Mouse (Mus musculus) left cerebral cortex, adult 11 months (tissue): ENCODE data around the gene Lsm4.

Experiments
- DNase-seq: peaks from one replicate; pipeline ENCODE4 v3.0.0; 2022; ENCODE audit warnings: low spot score

Gene Lsm4

DNA sequence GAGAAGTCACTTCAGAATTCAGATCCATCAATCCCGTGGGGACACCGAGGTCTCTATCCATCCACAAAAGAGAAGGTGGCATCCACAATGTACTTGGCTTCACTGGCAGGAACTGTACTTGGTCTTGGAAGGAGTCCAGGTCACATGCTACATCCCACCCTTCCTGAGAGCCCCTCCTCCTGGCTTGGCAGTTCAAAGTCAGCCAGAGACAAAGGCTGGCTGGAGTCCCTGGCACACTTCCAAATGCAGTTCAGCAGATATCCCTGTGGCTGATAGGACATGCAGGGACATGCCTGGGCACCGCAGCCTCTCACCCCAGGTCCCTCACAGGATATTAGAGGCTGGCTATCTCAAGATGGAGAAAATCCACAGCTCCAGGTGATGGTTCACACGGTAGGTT is 23.7 kb upstream of the Lsm4 start:
- no peak for DNase-seq

DNA sequence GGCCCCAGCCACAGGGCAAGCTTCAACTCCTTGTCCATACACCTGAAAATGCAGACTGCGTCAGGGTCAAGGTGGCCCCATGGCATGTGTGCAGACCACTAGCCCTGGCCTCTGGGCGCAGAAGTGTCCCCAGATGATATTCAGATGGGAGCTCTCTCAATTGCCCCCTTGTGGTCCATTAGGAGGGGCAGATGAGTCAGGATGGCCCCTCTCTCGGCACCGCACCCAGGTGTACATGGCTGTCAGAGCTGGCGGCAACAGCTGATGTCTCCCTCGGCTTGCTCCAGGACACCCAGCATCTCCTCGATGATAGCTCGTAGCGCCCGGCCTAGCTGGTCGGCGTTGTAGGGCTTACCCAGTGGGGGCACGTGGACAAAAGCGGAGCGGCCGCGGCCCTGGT is 22.7 kb upstream of the Lsm4 start:
- DNase-seq: no peak

DNA sequence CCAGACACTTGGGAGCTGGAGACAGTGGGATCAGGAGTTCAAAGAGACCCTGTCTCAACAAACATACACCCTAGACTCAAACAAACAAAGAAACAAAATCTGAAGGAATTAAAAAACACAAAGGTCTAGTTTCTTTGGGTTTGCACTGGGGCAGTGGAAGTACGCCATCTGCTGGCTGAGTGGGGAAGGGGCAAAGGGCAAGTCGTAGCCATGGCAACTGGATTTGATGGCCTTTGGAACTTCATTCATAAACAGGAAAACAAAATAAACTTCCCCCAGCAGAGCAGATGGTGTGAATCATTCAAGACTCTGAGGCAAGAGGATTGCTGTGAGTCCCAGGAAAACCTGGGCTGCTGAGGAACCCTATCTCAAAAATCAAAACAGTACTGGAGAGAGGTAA is 19.8 kb upstream of the Lsm4 start:
- DNase-seq: no peak

DNA sequence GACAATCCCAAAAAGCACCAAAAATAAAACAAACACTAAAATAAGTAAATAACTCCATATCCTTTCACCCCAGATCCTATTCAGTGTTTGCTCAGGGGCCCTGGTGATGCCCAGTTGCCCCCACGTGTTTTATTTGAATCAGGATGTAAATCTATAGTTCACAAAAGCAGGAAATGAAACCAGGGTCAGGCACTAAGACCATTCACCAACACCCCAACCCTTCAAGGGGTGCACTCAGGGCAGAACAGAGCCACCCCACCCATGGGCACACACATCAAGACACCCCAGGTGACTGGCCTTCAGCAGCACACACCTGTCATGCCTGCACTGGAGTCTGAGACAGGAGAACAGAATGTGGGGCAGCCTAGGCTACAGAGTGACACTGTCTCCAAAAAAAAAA is 18.9 kb upstream of the Lsm4 start:
- no peak for DNase-seq

DNA sequence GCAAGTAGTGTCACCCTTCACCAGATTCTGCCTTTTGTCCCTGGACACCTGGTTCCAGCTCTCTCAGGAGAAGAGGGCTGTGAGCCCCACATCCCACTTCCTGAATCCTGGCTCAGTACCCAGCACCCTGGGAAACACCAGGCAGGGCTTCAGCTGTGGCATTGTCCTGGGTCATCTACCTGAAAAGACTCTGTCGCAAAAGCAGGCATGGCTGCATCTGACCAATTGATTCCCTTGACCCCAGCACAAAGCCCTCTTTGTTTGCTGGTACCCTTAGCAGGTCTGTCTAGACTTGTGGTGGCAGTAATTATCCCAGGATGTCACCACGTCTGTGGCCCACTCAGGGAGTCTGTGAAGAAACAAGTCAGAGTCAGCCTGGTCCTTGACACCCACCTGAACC is 17.6 kb upstream of the Lsm4 start:
- DNase-seq: no peak

DNA sequence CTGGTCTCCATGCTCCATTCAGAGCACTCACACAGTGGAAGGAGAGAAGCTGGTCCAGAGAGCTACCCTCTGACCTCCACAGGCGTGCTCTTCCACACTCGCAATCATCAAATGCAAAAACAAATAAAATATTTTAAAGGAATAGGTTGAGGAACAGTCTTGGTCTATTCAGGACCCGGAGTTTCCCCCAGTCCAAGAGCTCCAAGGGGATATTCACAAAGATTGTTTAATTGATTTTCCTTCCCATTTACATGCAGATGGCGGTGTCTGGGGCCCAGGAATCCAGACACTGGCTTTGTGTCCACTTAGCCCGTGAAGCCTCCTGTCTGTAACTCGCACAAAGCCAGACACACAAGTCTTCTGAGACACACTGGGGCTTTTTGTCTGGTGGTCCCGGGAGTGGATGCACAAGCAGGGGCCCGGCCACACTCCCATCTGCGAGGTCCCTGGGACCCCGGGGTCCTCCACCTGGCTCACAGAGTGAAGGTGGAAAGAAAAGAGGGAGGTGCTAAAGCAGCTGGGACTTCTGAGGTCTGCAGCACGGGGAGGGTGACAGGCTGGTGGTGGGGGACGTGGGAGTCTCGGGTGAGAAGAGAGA is 16.8 kb upstream of the Lsm4 start:
- DNase-seq: no peak

DNA sequence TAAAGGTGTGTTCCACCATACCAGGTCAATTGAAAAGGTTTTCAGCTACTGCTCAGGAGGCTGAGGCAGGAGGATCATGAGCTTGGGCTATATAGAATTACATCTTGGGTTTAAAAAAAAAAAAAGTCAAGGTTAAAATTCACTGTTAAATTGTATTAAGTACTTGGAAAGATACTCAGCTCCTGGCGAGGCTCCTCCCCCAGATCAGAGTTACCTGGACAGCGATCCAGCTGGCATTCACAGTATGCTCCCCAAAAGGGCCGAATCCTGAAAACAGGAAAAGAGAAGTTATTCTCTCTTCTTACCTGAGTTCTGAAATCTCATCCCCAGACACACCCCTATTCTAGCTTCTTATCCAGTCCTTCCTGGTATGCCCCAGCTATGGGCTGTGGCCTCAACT is 15.8 kb upstream of the Lsm4 start:
- no peak for DNase-seq

DNA sequence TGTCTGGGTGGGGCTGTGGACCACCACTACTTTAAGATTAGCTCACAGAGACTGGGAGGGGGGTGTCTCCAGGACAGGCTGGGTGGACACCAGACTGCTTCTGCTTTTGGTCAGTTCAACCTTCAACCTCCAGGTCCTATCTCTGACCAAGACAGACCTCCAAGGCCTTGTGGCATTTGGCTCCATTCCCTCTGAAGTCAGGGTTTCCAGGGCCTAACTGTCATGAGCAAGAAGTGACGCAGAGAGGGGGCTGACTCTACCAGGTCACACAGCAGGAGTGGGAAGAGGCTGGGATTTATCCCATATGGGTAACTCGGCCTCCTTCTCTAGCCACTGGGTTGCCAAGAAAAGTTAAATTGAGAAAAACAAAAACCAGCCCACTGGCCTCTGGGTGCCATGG is 15.3 kb upstream of the Lsm4 start:
- DNase-seq: no peak

DNA sequence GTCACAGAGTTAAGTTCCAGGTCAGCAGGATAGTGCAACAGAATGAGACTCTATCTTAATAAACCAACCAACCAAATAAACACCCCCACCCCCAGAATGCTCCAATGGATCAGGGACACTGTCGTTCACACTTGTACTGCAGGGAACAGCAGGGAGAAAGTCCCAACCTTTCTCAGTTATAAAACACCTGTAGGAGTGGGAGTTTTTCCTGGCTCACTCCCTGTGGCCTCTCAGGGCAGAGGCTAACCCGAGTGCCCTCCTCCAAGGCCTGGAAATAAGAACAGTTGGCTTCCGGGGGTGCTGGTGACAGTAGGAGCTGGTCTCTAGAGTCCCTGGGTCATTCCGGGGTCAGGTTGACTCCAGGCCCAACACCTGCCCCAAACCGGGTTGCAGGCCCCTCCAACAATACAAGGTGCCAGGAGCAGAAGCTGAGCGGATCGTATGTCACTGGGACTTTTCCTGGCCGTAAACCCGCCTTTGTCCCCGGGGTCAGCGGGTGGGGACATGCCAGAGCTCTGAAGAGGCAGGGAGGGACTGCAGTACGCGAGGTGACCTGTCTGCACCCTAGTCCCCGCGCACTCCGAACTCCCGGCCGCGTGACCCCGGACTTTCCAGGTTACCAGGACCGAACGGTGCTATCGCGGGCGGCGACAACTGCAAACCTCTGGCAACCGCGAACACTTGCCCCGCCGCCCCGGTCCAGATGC is 14.0 kb upstream of the Lsm4 start:
- no peak for DNase-seq

DNA sequence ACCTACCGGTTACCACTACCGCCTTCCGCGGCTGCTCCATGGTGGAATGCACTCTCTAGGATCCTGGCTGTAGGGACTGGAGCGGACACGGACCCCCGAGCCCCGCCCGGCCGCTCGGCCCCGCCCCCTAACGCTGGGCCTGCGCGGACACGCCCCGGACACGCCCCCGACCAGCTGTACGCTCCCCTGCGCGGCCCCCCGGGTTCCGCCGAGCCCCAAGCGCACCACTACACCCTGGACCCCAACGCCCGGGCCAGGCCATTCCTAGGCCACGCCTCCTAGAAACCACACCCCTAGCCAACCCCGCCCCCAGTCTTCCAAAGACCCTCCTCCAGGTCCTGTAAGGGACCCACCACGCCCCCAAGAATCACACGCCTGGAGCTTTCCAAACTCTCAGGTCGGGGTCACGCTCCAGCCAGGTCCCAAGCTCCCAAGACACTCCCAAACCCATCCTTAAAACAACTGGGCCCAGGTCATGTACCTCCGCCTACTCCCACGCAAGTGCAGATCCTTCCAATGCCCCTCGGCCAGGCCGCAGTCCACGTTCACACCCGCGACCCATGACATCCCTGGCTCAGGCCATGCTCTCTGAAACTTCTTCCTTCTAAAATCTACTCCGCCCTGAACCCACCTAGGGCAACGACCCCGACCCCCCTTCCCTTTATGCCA is 13.3 kb upstream of the Lsm4 start:
- peak; percentile 67 for DNase-seq

DNA sequence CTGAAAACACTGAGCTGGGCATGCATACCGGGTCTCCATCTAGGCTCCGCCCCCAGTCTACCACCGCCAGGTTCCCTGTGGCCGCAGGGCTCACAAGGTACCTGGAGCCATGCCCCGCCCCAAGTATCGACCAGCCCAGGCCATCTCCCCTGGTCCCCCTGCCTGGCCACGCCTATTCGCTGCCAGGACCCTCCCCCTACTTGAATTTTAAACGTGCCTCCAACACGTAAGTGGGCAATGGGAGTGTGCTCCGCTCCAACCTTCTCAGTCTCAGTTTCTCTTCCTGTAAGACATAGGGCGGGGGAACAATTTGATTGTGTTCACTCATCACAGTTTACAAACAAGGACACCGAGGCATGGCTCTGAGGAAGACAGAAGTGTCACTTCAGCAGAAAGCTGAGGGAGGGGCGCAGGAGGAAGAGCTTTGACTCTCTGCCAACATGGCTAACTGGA is 12.7 kb upstream of the Lsm4 start, which contains the start of gene Pgpep1:
Pgpep1 (minus strand) TSS at position 116 of the 453 bp plus-strand sequence.
- DNase-seq: no peak

DNA sequence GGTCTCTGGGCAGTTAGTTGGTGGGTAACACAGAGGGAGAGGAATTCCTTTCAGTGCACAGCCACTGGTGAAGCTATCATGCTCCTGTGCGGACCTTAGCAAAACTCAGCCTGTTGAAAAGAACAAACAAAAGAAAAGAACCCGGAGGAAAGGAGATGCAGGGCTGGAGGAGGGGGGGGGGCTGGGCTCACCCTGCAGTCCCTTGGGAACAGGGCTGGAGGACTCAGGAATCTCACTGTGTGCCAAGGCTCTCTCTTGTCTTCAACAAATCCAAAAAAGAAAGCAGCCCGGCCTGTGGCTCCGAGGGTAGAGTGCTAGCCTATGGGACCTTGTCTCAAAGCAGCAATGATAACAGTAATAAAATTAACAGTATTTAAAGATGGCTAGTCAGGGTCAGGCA is 9.4 kb upstream of the Lsm4 start:
- DNase-seq: no peak

DNA sequence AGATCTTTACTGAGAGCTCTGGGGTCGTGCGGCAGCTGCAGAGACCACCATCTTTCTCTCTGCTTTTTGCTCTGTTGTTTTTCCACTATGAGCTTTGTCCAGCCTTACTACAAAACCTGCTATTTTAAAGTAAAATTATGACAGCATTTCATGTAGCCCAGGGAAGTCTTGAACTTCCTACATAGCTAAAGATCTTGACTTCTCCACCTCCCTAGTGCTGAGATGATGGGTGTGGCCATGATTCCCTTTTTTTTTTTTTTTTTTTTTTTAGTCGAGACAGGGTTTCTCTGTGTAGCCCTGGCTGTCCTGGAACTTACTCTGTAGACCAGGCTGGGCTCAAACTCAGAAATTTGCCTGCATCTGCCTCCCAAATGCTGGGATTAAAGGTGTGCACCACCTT is 8.4 kb upstream of the Lsm4 start:
- no peak for DNase-seq

DNA sequence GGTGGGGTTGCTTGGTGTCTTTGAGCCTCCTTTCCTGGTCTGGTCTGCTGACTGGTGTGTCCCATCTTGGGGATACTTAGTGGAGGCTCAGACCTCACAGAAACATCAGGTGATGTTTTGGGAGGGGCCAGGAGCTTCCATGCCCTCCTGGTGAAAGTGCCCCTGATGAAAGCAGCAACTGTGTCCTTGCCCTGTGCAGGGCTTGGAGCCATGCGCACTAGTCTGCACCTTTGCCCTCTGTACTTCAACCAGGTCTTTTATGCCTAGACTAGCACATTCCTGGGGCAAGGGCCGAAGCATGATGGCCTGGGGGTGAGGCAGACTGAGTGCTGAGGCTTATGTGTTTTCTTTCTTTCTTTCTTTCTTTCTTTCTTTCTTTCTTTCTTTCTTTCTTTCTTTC is 7.4 kb upstream of the Lsm4 start:
- DNase-seq: no peak

DNA sequence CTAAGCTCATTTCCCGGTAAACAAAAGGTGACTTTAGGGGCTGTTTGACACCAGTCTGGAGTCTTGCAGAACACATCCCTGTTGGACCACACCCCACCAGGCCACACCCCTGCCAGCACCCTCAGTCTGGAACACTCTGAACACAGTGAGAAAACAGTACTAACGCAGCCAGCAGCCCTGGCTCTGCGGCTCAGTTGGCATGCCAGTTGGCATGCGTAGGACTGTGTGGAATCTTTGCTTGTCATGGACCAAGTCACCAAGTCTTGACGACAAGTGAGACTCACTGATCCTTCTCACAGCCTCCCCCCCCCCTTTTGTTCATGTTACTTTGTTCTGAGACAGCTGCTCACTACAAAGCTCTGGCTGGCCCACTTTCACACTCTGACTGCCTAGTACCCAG is 6.0 kb upstream of the Lsm4 start:
- no peak for DNase-seq

DNA sequence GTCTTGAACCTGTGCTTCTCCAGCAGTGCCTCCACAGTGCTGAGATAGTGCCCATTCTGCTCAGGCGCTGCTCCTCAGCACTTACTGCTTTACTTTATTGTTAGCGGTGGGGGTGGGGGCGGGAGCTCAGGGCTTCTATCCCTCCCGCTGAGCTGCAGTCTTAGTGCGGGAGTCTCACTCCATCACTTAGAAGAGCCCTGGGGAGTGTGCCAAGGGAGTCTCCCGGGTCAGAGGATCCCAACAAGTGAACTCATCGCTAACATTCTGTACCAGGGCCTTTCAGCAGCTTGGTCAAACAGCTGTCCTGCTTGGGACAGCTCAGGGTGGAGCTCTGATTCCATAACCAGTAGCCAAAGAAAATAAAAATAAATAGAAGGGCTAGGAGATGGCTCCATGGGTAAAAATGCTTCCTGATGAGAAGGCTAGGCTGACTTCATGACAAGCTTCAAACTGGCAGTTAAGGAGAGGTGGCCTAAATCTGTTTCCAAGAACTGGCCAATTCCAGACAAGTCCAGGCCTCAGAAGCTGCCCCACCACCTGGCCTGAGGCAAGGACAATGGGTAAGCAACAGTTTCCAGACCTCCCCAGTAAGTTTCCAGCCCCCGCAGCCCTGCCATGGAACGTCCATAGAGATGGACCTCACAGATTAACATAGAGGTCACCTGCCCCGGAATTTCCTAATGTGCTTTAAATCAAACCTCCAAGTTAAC is 1.3 kb upstream of the Lsm4 start:
- DNase-seq: no peak

DNA sequence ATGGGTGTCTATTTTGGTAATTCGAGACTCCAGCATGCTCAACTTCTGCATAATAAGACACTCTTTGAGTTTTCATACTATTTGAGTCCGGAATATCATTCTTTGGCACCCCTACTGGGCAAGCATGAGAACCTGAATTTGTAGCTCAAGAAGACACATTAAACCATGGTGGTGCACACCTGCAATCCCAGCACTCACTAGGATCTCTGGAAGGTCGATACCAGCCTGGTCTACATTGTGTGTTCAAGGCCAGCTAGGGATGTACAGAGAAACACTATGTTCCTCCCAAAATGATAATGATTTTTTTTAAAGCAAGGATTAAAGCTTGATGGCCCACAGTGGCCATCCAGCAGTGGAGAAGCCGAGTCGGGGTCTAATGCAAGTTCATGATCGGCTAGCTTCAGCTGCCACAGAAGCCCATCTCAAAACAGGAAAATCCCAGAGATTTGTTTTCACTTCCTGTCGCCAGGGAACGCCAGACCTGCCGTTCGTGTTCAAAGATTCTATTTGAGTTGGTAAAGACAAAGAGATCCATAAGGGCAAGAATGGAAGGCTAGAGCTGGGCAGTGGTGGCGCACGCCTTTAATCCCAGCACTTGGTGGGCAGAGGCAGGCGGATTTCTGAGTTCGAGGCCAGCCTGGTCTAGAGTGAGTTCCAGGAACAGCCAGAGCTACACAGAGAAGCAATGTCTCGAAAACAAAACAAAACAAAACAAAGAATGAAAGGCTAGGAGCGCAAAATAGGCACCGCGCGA is 546 bp upstream of the Lsm4 start:
- DNase-seq: no peak

DNA sequence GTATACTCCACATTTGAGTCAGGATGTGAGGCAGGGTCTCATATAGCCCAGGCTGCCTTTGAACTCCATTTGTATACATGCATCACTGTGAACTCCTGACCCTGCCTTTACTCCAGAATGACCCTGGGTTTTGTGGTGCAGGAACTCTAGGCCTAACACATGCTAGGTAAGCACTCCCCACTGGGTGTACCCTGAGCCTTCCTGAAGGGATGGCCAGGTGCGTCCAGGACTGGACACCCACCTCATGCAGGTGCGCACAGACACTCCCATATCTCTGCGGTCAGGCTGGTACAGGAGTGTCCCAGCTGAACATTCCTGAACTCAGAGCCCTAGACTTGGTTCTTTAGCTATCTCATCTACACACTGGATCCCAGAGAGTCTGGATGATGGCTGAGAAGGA is 1.1 kb downstream of the Lsm4 start:
- no peak for DNase-seq

DNA sequence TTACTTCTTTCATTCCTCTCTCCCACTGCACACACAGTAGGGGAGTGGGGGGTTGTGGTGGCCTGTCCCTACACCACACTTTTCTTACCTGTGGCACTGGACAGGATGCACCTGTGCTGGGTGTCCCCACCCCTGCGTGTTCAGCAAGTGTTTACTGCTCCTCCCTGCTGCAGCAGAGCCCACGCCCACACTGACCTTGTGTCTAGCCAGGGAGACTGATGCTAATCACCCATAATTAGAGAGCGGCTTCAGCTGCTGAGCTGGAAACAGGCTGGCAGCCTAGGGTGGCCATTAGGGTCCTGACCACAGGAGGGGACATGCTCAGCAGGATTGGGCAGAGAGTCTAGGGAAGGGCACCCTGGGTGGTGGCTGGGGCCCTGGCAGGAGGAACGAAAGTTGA is 1.7 kb downstream of the Lsm4 start:
- no peak for DNase-seq

DNA sequence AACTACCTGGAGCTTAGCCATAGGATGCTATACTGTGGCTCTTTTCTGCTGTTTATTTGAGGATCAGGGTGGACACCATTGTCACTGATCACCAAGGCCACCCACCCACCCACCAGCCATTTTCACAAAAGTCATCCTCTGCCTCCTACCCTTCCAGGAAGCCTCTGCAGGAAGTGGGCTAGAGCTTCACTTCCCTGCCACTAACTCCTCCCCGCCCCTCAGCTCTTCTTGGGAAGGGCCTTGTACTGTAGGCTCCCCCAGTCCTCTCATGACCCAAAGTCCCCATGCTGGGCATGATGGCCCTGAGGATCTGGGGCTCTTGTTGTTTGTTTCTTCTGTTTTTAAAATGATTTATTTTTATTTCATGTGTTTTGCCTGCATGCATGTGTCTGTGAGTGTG is 2.3 kb downstream of the Lsm4 start:
- DNase-seq: no peak

DNA sequence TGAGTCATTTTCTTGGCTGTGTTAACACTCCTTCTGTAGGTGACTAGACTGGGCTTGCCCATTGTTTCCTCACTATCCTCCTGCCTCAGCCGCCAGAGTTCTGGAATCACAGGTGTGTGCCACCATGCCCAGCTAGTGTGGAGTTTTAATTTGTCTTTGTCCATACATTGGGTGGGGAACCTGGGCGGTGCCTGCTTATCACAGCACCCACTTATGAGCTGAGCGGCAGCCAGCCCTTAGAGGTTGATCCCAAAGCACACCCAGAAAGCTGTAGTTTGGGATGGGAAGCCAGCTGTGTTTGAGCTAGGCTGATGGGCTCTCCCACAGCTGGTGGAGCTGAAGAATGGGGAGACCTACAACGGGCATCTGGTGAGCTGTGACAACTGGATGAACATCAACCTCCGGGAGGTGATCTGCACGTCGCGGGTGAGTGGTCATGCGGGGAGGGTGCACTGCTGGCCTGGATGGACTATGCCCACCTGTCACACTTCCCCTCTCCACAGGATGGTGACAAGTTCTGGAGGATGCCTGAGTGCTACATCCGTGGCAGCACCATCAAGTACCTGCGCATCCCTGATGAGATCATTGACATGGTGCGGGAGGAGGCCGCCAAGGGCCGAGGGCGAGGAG is 4.5 kb downstream of the Lsm4 start:
- no peak for DNase-seq

DNA sequence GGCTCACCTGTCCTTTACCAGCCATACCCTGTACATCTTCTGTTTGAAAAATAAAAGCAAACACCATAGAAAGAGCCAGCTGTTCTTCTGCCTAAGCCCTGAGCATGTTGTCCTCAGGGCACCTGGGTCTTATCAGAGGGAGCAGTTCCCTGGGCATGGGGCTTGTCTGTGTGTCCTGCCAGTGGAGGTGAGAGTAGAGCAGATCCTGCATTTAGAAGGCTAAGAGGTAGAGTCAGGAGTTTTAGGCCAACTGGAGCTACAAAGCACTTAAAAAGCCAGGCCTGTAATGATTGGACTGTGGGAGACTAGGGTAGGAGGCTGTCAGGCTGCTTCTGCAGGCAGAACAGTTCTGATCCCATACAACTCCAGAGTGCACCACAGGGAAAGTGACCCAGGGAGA is 5.6 kb downstream of the Lsm4 start:
- DNase-seq: no peak
